Mouse (Mus musculus) ES-Bruce4 (cell line): ENCODE data around the gene Akr1b7. TPM values are rescaled to one million over a fixed set of nuclear protein-coding genes. Genes with fewer than 3 reads are reported as not detected.

Experiments used
- H3K27ac ChIP-seq: 2 replicates; pipeline ENCODE4 v1.5.1; 2012; ENCODE audit warnings: low read length, inconsistent platforms; ENCODE audit not compliant: insufficient read depth
- H3K27me3 ChIP-seq: 2 replicates; pipeline ENCODE4 v1.6.1; 2012; ENCODE audit warnings: mild to moderate bottlenecking, low read length, inconsistent platforms; ENCODE audit not compliant: control insufficient read depth, poor library complexity, insufficient read depth, severe bottlenecking
- H3K36me3 ChIP-seq: 2 replicates; pipeline ENCODE4 v1.6.1; 2012; ENCODE audit warnings: inconsistent platforms, mild to moderate bottlenecking, low read length, moderate library complexity; ENCODE audit not compliant: control insufficient read depth, poor library complexity, insufficient read depth, severe bottlenecking
- H3K4me1 ChIP-seq: one replicate; pipeline ENCODE4 v1.8.1; 2011; ENCODE audit warnings: low read length; ENCODE audit not compliant: control insufficient read depth, insufficient read depth
- H3K4me3 ChIP-seq: 2 replicates; pipeline ENCODE4 v1.5.1; 2011; ENCODE audit warnings: low read depth, mild to moderate bottlenecking, low read length
- H3K9ac ChIP-seq: 2 replicates; pipeline ENCODE4 v1.6.1; 2012; ENCODE audit warnings: low read depth, mild to moderate bottlenecking, inconsistent platforms; ENCODE audit not compliant: poor library complexity, severe bottlenecking
- H3K9me3 ChIP-seq: replicated peaks from 2 replicates; pipeline ENCODE4 v1.6.1; 2012; ENCODE audit warnings: mild to moderate bottlenecking, low read length, inconsistent platforms; ENCODE audit not compliant: control insufficient read depth, poor library complexity, insufficient read depth, severe bottlenecking
- CTCF ChIP-seq: IDR thresholded peaks from one replicate; pipeline ENCODE4 v1.8.1; 2011; ENCODE audit warnings: low read depth, low read length
- EP300 ChIP-seq: IDR thresholded peaks from 2 replicates; pipeline ENCODE4 v1.6.1; 2011; ENCODE audit warnings: low read depth, low read length; ENCODE audit not compliant: insufficient read depth
- POLR2A ChIP-seq: IDR thresholded peaks from one replicate; pipeline ENCODE4 v1.8.1; 2011; ENCODE audit warnings: low read length; ENCODE audit not compliant: insufficient read depth
- polyA plus RNA-seq: library from polyadenylated mRNA; stranded (reverse); fragments of >200 nt; gene quantifications from 2 replicates; pipeline ENCODE4 v1.2.4, GENCODE M21; 2011; ENCODE audit warnings: low read depth; ENCODE audit not compliant: missing spikeins, insufficient read depth, insufficient read length

Akr1b7 gene
- polyA plus RNA-seq, 1 experiment, result 0.48 TPM

- H3K4me1 ChIP-seq, result no peaks in the 10 kb centered on the region
- no peaks in the 10 kb centered on the region for H3K9me3 ChIP-seq
- H3K27ac ChIP-seq, result no peak overlapping the region
- H3K4me3 ChIP-seq, result no peak overlapping the region
- no peaks in the 10 kb centered on the region for H3K36me3 ChIP-seq
- no peak for TF ChIP-seq CTCF
- no peak for TF ChIP-seq POLR2A
- TF ChIP-seq EP300, result no peak
- no peak overlapping the region for H3K9ac ChIP-seq
- no peaks in the 10 kb centered on the region for H3K27me3 ChIP-seq
Observed at GRCm38 (mm10) chr6:34416521-34416920, 4.4 kb downstream of the Akr1b7 start.

- Histone ChIP-seq H3K27ac (no peak overlapping the region), H3K27me3 (no peaks in the 10 kb centered on the region), H3K4me1 (no peaks in the 10 kb centered on the region), H3K4me3 (no peak overlapping the region), H3K36me3 (no peaks in the 10 kb centered on the region), H3K9ac (no peak overlapping the region), H3K9me3 (no peaks in the 10 kb centered on the region)
- TF ChIP-seq CTCF (no peak), POLR2A (no peak), EP300 (no peak)
Observed at GRCm38 (mm10) chr6:34419071-34419470, 6.9 kb downstream of the Akr1b7 start.

GRCm38 (mm10) chr6:34439006-34439405, 26.9 kb downstream of the Akr1b7 start:
- no peak overlapping the region for H3K27ac ChIP-seq
- no peak overlapping the region for H3K4me3 ChIP-seq
- H3K27me3 ChIP-seq, result peaks cover 1% of the 10 kb centered on the region; the same call in 1 of the 2 replicates
- H3K36me3 ChIP-seq, result no peaks in the 10 kb centered on the region
- no peak overlapping the region for H3K9ac ChIP-seq
- TF ChIP-seq CTCF (no peak), EP300 (no peak), POLR2A (no peak)
- no peaks in the 10 kb centered on the region for H3K9me3 ChIP-seq
- H3K4me1 ChIP-seq, result no peaks in the 10 kb centered on the region

GRCm38 (mm10) chr6:34441556-34442257, 29.6 kb downstream of the Akr1b7 start:
- no peaks in the 10 kb centered on the region for H3K9me3 ChIP-seq
- H3K27me3 ChIP-seq, result no peaks in the 10 kb centered on the region
- H3K4me1 ChIP-seq, result no peaks in the 10 kb centered on the region
- H3K4me3 ChIP-seq, result no peak overlapping the region
- no peaks in the 10 kb centered on the region for H3K36me3 ChIP-seq
- TF ChIP-seq EP300 (no peak), CTCF (no peak), POLR2A (no peak)
- no peak overlapping the region for H3K27ac ChIP-seq
- H3K9ac ChIP-seq, result no peak overlapping the region

GRCm38 (mm10) chr6:34443791-34444190, 31.7 kb downstream of the Akr1b7 start:
- Histone ChIP-seq H3K4me1 (no peaks in the 10 kb centered on the region), H3K9me3 (no peaks in the 10 kb centered on the region), H3K9ac (no peak overlapping the region), H3K27ac (no peak overlapping the region), H3K4me3 (no peak overlapping the region), H3K27me3 (no peaks in the 10 kb centered on the region), H3K36me3 (no peaks in the 10 kb centered on the region)
- TF ChIP-seq CTCF, result no peak
- TF ChIP-seq POLR2A, result no peak
- TF ChIP-seq EP300, result no peak

- Histone ChIP-seq H3K9me3 (no peaks in the 10 kb centered on the region), H3K4me3 (no peak overlapping the region), H3K27ac (no peak overlapping the region), H3K27me3 (no peaks in the 10 kb centered on the region; the same call in 1 of the 2 replicates), H3K4me1 (no peaks in the 10 kb centered on the region), H3K9ac (no peak overlapping the region), H3K36me3 (no peaks in the 10 kb centered on the region)
- peak; percentile 19 for TF ChIP-seq CTCF
- no peak for TF ChIP-seq POLR2A
Observed at GRCm38 (mm10) chr6:34447961-34448360, 35.8 kb downstream of the Akr1b7 start.
